Mouse (Mus musculus) bone marrow, adult 2 months (tissue): ENCODE data around the gene Rgs12. TPM values are rescaled to one million over a fixed set of nuclear protein-coding genes. Genes with fewer than 3 reads are reported as not detected.

Experiments used
- H3K27ac ChIP-seq: fragments of 200-500 bp; 2 replicates; pipeline ENCODE4 v1.5.1; 2012; ENCODE audit warnings: low read depth, mild to moderate bottlenecking, control low read depth, inconsistent platforms, low read length; ENCODE audit not compliant: control insufficient read depth, poor library complexity, insufficient read depth
- H3K4me1 ChIP-seq: fragments of 200-500 bp; 2 replicates; pipeline ENCODE4 v1.6.1; 2011; ENCODE audit warnings: low read length; ENCODE audit not compliant: control insufficient read depth, insufficient read depth
- H3K4me3 ChIP-seq: fragments of 200-500 bp; replicated peaks from 2 replicates; pipeline ENCODE3; 2011; ENCODE audit warnings: mild to moderate bottlenecking, low read depth, low read length, control low read depth; ENCODE audit not compliant: control insufficient read depth
- CTCF ChIP-seq: fragments of 200-500 bp; IDR thresholded peaks from 2 replicates; pipeline ENCODE4 v1.5.1; 2011; ENCODE audit warnings: low read length, control low read depth; ENCODE audit not compliant: control insufficient read depth, insufficient read depth
- POLR2A ChIP-seq: fragments of 200-500 bp; IDR thresholded peaks from 2 replicates; pipeline ENCODE4 v1.6.1; 2011; ENCODE audit warnings: low read depth, mild to moderate bottlenecking, control low read depth, low read length, borderline replicate concordance; ENCODE audit not compliant: control insufficient read depth
- WGBS: fragments of 180-500 bp; shearing (Covaris S2); methylation state at CpG from one replicate; pipeline ENCODE4 v1.1.7; 2018; 5-methylcytosine and 5-hydroxymethylcytosine counted together
- polyA plus RNA-seq: library from polyadenylated mRNA; stranded (reverse); fragments of >200 nt; gene quantifications from 2 replicates; pipeline ENCODE4 v1.2.4, GENCODE M21; 2011; ENCODE audit warnings: low replicate concordance; ENCODE audit not compliant: missing spikeins, insufficient read depth, insufficient read length

Rgs12 gene
- polyA plus RNA-seq, 1 experiment, result 56.9 TPM

GRCm38 (mm10) chr5:35056604-35057432 lies 107.6 kb downstream of the Rgs12 start, which contains the start of gene Dok7:
TSS of gene Dok7 (plus strand) at chr5:35056766.
- WGBS, result 2% methylated on average over 74 of the region's 74 CpGs
- H3K4me1 ChIP-seq, result no peaks in the 10 kb centered on the region
- H3K27ac ChIP-seq, result no peak within 1 kb of the TSS; the same call in 1 of the 2 replicates
- peak within 1 kb of the TSS; percentile 15 for H3K4me3 ChIP-seq
- TF ChIP-seq POLR2A (no peak), CTCF (no peak)

- TF ChIP-seq POLR2A, result no peak
- Histone ChIP-seq H3K27ac (no peak overlapping the region), H3K4me1 (no peaks in the 10 kb centered on the region), H3K4me3 (no peak overlapping the region)
- WGBS, result 18% methylated on average over 4 of the region's 4 CpGs
Measured at GRCm38 (mm10) chr5:35057582-35057981, 108.3 kb downstream of the Rgs12 start.

GRCm38 (mm10) chr5:35058216-35058615 lies 109.0 kb downstream of the Rgs12 start:
- Histone ChIP-seq H3K4me3 (no peak overlapping the region), H3K27ac (no peak overlapping the region), H3K4me1 (no peaks in the 10 kb centered on the region)
- 54% methylated on average over 1 of the region's 1 CpGs for whole genome bisulfite sequencing
- TF ChIP-seq POLR2A (no peak), CTCF (no peak)

- 52% methylated on average over 3 of the region's 3 CpGs for WGBS
- no peak overlapping the region for H3K27ac ChIP-seq
- H3K4me1 ChIP-seq, result no peaks in the 10 kb centered on the region
- no peak for TF ChIP-seq POLR2A
- no peak for TF ChIP-seq CTCF
- H3K4me3 ChIP-seq, result no peak overlapping the region
Measured at GRCm38 (mm10) chr5:35060098-35060497, 110.9 kb downstream of the Rgs12 start.

- WGBS, result 85% methylated on average over 2 of the region's 2 CpGs
- no peak overlapping the region for H3K27ac ChIP-seq
- TF ChIP-seq CTCF (no peak), POLR2A (no peak)
- no peak overlapping the region for H3K4me3 ChIP-seq
- H3K4me1 ChIP-seq, result no peaks in the 10 kb centered on the region
Measured at GRCm38 (mm10) chr5:35069841-35070240, 120.6 kb downstream of the Rgs12 start.

- no peak overlapping the region for H3K4me3 ChIP-seq
- no peak overlapping the region for H3K27ac ChIP-seq
- WGBS, result 79% methylated on average over 8 of the region's 8 CpGs
- TF ChIP-seq POLR2A, result no peak
- no peak for TF ChIP-seq CTCF
- no peaks in the 10 kb centered on the region for H3K4me1 ChIP-seq
Measured at GRCm38 (mm10) chr5:35070314-35070713, 121.1 kb downstream of the Rgs12 start.

GRCm38 (mm10) chr5:35070953-35071352 lies 121.7 kb downstream of the Rgs12 start:
- Histone ChIP-seq H3K27ac (no peak overlapping the region), H3K4me3 (no peak overlapping the region), H3K4me1 (no peaks in the 10 kb centered on the region)
- TF ChIP-seq CTCF (no peak), POLR2A (no peak)
- 47% methylated on average over 7 of the region's 7 CpGs for WGBS

- Histone ChIP-seq H3K27ac (no peak overlapping the region), H3K4me1 (no peaks in the 10 kb centered on the region), H3K4me3 (no peak overlapping the region)
- WGBS, result 78% methylated on average over 6 of the region's 6 CpGs
- no peak for TF ChIP-seq POLR2A
- no peak for TF ChIP-seq CTCF
Measured at GRCm38 (mm10) chr5:35071855-35072254, 122.6 kb downstream of the Rgs12 start.
